Mouse (Mus musculus) gastrocnemius, postnatal 25 days (tissue): ENCODE measurements around the gene Kalrn. TPM values are rescaled to one million over a fixed set of nuclear protein-coding genes. Genes with fewer than 3 reads are reported as not detected.

Experiments used
- DNase-seq: peaks from one replicate; pipeline ENCODE4 v3.0.0; 2022
- total RNA-seq, 2 experiments: library from RNA; stranded (reverse); gene quantifications; 1 replicate in 1 of 2; 2 replicates in 1 of 2; pipeline ENCODE4 v1.2.3; 2021

Kalrn gene
- total RNA-seq, 2 experiments from 2014 or later, result 19.1 to 26.3 TPM

GRCm38 (mm10) chr16:34262731-34263460 is 310.4 kb downstream of the Kalrn start:
- no peak for DNase-seq

DNA sequence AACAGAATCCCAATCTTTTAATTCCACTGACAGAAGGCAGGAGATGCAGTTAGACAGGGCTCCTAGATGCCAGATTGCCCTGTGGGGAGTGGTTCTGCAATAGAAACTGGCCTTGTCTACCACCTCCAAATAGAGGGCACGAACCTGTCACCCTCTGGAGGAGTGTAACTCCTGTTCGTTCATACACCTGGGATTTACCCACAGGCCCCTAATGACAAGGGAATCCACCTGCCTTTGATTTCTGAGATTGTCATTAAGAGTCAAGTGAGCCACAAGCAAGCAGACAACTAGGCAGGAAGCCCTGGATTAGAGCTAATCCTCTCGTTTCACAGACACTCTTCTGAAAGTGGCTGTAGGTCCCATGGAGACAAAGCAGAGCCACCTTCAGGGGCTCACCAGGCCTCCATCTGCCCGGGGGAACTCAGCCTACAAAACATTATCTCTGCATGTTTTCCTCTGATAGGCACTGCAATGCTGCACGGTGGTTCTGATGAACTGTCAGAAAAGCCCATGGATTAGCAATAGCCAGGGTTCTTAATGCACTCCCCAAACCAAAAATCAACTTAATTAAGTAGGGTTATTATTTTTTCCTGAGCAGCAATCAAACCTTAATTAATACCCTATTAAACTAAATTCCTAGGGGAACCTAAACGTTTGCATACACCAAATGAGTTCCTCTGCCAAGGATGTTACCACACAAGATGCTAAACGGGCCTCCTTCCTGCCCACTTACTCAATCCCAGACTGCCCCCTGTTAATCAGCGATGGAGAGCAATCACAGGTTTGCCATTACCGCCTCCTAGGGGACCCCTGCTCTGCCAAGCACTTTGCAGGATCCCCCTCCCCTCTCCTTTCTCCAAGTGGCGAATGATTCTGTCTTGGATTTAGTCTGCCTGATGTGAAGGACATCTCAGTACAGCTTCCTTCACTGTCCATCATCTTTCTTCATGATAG is 312.1 kb downstream of the Kalrn start:
- no peak for DNase-seq

DNA sequence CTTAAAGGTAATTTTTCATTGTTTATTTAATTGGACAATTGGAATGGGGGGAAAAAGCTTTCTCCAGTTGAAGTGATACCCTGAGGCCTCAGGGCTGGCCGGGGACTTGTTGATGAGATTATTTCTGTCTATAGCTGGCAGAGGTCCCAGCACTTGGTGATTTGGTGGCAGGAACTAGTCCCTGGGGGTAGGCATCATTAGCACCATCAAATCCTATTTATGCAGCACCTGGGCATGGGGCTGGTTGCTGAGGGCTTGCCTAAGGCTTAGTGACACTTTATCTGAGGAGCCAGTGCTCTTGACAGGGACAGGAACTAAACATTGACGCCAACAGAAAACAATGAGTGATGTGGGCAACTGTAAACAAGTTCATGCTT is 318.7 kb downstream of the Kalrn start:
- DNase-seq, result no peak

- no peak for DNase-seq
Measured at GRCm38 (mm10) chr16:34254002-34254645, 319.2 kb downstream of the Kalrn start.

- DNase-seq, result no peak
Measured at GRCm38 (mm10) chr16:34252670-34253069, 320.7 kb downstream of the Kalrn start.

- DNase-seq, result no peak
Measured at GRCm38 (mm10) chr16:34248256-34248655, 325.1 kb downstream of the Kalrn start.

DNA sequence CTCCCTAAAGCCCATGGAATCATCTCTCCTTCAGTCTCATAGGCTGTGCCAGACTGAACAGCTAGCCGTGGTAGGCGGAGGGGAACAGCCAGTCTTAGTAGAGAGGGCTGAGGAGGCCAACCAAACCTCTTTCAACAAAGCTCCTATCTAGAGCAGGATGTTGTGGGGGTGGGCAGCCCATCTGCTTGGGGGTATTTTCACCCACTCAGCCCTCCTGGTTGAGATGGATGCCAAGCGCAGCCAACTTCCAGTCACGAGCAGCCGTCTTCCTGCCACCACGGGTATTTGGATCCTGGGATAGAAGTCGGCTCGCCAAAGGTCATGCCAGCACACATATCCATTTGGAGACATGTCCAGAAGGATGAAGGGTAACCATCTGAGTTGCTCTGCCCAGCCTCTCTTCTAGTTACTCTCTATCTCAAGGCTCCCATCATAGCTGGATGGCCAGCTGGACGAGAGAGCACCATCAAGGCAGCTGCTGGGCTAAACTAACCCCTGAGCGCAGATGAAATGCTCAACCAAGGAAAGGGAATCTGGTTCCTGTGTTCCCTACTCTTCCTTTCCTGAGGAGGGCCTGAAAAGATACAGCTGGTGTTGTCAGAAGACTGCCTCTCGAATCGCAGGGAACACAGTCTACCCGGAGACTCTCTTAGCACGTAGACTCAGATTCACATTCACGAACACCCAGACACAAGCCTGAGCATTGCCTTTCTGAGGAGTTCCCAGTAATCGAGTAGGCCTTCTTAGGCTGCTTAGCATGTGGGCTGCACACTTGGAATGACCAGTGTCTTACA is 331.2 kb downstream of the Kalrn start:
- DNase-seq, result no peak

GRCm38 (mm10) chr16:34239618-34240017 is 333.7 kb downstream of the Kalrn start:
- no peak for DNase-seq

- DNase-seq, result peak; percentile 51
Measured at GRCm38 (mm10) chr16:34236898-34237611, 336.3 kb downstream of the Kalrn start.

- no peak for DNase-seq
Measured at GRCm38 (mm10) chr16:34235086-34235485, 338.2 kb downstream of the Kalrn start.

- no peak for DNase-seq
Measured at GRCm38 (mm10) chr16:34231952-34232351, 341.4 kb downstream of the Kalrn start.

DNA sequence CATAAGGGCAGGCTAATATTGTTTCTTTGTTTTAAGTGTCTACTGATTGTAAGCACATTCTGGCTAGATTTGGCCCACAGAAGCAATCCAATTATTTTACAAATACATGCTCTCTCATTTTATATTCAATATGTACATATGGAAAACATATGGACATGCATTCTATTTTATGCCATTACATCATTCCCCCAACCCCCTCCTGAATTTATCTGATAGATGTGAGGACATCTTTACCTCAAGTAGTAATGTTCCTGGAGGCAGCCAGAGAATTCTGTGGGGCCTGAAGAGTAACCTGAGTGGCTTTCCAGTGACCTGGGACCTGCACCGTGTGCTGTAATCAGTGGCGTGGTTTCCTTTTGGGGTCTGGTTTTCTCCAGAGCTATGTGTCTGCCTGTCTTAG is 342.2 kb downstream of the Kalrn start:
- DNase-seq, result no peak

- DNase-seq, result no peak
Measured at GRCm38 (mm10) chr16:34229350-34229749, 344.0 kb downstream of the Kalrn start.

GRCm38 (mm10) chr16:34228661-34229060 is 344.7 kb downstream of the Kalrn start:
- DNase-seq, result no peak

- no peak for DNase-seq
Measured at GRCm38 (mm10) chr16:34212160-34212559, 361.2 kb downstream of the Kalrn start.

- no peak for DNase-seq
Measured at GRCm38 (mm10) chr16:34211243-34211642, 362.1 kb downstream of the Kalrn start.

DNA sequence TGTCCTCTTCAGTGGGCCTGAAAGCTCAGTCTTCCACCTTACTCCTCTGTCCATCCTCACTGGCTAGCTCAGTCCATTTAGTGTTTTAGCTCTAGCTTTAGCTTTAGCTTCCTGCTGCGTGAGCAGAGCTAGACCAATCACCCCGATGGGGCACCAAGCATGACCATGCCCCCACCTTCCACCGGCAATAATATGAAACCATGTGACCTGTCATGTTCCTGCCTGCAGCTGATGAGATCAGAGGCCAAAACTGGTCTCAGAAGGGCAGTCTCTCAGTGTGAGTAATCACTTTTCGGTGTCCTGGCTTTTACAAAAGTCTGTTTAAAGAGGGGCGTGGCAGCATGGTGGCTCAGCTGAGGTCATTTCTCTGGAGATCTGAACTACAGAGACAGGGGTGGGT is 364.6 kb downstream of the Kalrn start:
- no peak for DNase-seq

- no peak for DNase-seq
Measured at GRCm38 (mm10) chr16:34207972-34208371, 365.4 kb downstream of the Kalrn start.

DNA sequence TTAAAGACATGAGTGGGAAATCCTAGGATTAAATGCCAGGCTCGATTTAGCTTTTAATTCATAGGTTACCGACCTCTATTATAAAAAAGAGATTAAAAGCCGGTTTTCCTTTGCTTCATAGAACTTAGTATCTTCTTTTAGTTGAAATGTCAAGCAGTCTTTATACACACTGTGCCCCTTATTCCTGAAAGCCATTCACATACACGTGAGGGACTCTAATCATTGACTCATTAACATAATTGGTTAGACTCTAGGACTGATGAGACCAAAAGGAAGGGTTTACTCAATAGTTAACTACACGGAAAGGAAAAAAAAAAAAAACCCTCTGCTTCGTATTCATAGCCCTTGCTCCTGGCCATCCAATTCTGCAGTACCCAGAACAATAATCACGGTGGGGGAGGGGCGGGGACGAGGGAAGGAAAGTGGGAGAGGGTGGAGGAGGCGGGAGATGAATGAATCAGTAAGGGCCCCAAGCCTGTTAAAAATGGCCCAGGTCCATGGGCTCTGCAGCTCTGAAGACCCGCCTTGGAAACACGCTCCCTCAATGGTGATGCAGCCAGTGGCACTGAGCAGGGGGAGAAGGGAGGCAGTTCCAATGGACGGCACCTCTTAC is 368.7 kb downstream of the Kalrn start:
- no peak for DNase-seq

DNA sequence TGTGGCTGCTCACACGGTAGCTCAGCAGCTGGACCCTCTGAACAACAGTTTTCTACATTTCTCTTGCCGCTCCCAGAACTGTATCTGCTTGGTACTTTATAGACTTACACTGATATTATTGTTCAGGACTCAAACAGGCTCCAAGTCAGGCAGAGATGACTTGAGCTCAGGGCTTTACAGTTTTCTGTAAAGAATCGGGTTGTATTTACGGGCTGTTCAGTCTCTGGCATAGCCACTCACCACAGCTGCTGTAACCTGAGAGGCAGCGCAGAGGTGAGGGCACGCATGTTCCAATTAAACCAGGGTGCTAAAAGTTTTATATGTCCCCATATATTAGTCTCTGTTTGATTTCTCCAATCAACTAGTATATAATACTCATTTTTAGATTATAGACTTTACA is 373.8 kb downstream of the Kalrn start:
- no peak for DNase-seq
